Mouse (Mus musculus): ENCODE results near the gene Tkfc.

DNA sequence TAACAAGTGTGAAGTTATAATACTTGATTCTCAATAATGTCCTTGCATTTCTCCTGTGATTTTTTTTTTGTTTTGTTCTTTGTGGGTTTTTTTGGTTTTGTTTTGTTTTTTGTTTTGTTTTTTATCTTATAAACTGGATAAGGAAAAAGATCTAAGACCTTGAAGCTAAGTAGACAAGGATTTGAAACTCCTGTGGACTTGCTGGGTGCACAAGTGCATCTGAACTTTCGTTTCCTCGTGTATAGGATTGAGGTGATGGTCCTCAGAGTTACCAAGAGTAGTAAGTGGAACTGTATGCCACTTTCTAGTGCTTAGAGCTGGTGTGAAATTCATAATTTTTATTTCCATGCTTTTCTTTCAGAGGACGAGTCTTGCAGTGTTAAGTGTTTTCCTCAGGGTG is 25.4 kb downstream of the Tkfc start:
- TF ChIP-seq TAL1 (IDR thresholded peaks at IDR 0.05; ENCODE audit: low read length) (no peak), GATA1 (IDR thresholded peaks at IDR 0.05; ENCODE audit: low read length) (no peak)
